Mouse (Mus musculus) liver, adult 2 months (tissue): ENCODE measurements around the gene Ube2z.

Experiments
- CTCF ChIP-seq: fragments of 200-500 bp; IDR thresholded peaks from 2 replicates; pipeline ENCODE4 v1.5.1; 2011; ENCODE audit warnings: low read depth, low read length, control low read depth
- POLR2A ChIP-seq: fragments of 200-500 bp; IDR thresholded peaks from 2 replicates; pipeline ENCODE4 v1.6.1; 2011; ENCODE audit warnings: low read length, control low read depth; ENCODE audit not compliant: insufficient read depth; ENCODE audit errors: extremely low read depth

DNA sequence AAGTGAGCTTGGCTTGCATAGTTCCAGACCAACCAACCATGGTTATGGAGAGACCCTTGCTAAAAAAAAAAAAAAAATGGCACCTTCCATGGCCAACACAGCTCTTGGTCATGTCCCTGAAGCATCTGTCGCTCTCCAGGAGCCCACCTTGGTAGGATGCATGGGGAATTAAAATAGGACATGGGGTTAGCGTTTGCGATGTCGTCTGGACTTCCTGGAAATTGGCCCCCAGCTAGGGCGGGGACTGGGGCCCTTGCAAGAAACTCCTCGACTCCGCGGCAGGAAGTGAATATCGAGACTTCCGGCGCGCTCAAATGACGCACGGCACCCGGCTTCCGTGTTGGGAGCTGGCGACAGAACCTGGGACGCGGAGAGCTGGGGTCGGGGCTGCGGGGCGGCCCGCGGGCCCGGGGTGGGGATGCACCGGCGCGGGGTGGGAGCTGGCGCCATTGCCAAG lies 30.6 kb downstream of the Ube2z start, which contains the start of gene Snf8:
- TF ChIP-seq POLR2A (0 out of 2 replicates have a peak, but pooled peaks have one; percentile 36), CTCF (no peak)
